Mouse (Mus musculus) liver, embryonic 13.5 days (tissue): ENCODE data around the gene Slamf9. TPM values are rescaled to one million over a fixed set of nuclear protein-coding genes. Genes with fewer than 3 reads are reported as not detected.

ENCODE experiments used
- ATAC-seq: fragments of 200-750 bp; cut with Nextera tagmentation; 2 replicates; pipeline ENCODE4 v1.8.0; 2017; ENCODE audit warnings: low read depth, mild to moderate bottlenecking, moderate number of reproducible peaks, moderate library complexity
- DNase-seq: peaks from one replicate; pipeline ENCODE4 v3.0.0; 2022
- H3K27ac ChIP-seq: fragments of 300-500 bp; sonication (generic); 2 replicates; pipeline ENCODE4 v1.5.1; 2015; ENCODE audit warnings: moderate library complexity, mild to moderate bottlenecking, inconsistent platforms
- H3K27me3 ChIP-seq: fragments of 300-500 bp; sonication (generic); 2 replicates; pipeline ENCODE4 v1.6.1; 2015; ENCODE audit warnings: mild to moderate bottlenecking, inconsistent platforms
- H3K36me3 ChIP-seq: fragments of 300-500 bp; sonication (generic); 2 replicates; pipeline ENCODE4 v1.6.1; 2015; ENCODE audit warnings: mild to moderate bottlenecking, inconsistent platforms
- H3K4me1 ChIP-seq: fragments of 300-500 bp; sonication (generic); replicated peaks from 2 replicates; pipeline ENCODE4 v1.6.1; 2015; ENCODE audit warnings: inconsistent platforms
- H3K4me2 ChIP-seq: fragments of 300-500 bp; sonication (generic); 2 replicates; pipeline ENCODE4 v1.6.1; 2015; ENCODE audit warnings: inconsistent platforms, mild to moderate bottlenecking, moderate library complexity
- H3K4me3 ChIP-seq: fragments of 300-500 bp; sonication (generic); replicated peaks from 2 replicates; pipeline ENCODE4 v1.5.1; 2015; ENCODE audit warnings: mild to moderate bottlenecking, inconsistent platforms
- H3K9ac ChIP-seq: fragments of 300-500 bp; sonication (generic); 2 replicates; pipeline ENCODE4 v1.6.1; 2015; ENCODE audit warnings: mild to moderate bottlenecking, inconsistent platforms
- H3K9me3 ChIP-seq: fragments of 300-500 bp; sonication (generic); replicated peaks from 2 replicates; pipeline ENCODE4 v1.6.1; 2016; ENCODE audit warnings: inconsistent platforms
- WGBS: fragments of 180-500 bp; shearing (Covaris S2); methylation state at CpG from one replicate; pipeline ENCODE4 v1.1.7; 2015; ENCODE audit not compliant: insufficient replicate concordance; 5-methylcytosine and 5-hydroxymethylcytosine counted together
- polyA plus RNA-seq: library from polyadenylated mRNA; unstranded; fragments of >200 nt; fragmentation: Nextera tagmentation; extraction: Ambion mirVana; gene quantifications from 2 replicates; pipeline ENCODE4 v1.2.1, GENCODE M21; 2015

Gene Slamf9
- polyA plus RNA-seq, 1 experiment from 2014 or later = 1.9 TPM

DNA sequence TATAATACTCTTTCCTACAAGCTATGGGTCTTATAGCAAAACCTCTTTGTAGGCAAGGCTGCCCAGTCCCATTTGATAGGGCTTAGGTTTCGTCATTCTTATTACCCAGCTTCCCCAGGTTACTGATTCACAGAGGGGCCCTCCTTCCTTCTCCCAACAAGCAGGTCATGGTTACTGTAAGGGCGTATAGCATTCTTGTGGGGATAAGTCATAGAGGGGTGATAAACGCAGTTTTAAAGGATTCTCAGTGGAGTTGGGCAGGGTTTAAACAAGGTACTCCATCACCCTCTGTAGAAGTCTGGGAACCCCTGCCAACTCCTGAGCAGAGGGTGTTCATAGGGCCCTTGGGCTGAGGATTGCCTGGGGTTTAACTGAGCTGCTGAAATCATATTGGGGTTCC, 12.6 kb upstream of the Slamf9 start:
- Histone ChIP-seq H3K4me2 (no peak overlapping the region), H3K4me1 (no peaks in the 10 kb centered on the region; the same call in 1 of the 2 replicates), H3K9me3 (no peaks in the 10 kb centered on the region), H3K27ac (no peak overlapping the region), H3K27me3 (no peaks in the 10 kb centered on the region), H3K36me3 (no peaks in the 10 kb centered on the region), H3K9ac (no peak overlapping the region), H3K4me3 (no peak overlapping the region)
- DNase-seq (no peak), ATAC-seq (no peak)
- 62% methylated on average over 3 of the region's 3 CpGs for WGBS

- Histone ChIP-seq H3K27me3 (no peaks in the 10 kb centered on the region), H3K4me1 (no peaks in the 10 kb centered on the region; the same call in 1 of the 2 replicates), H3K4me3 (no peak overlapping the region), H3K4me2 (no peak overlapping the region), H3K9me3 (no peaks in the 10 kb centered on the region), H3K9ac (no peak overlapping the region), H3K27ac (no peak overlapping the region), H3K36me3 (no peaks in the 10 kb centered on the region)
- WGBS = 24% methylated on average over 16 of the region's 16 CpGs
- no peak for DNase-seq
- no peak for ATAC-seq
These were observed 11.5 kb upstream of the Slamf9 start for GRCm38 (mm10) chr1:172463387-172464333.

DNA sequence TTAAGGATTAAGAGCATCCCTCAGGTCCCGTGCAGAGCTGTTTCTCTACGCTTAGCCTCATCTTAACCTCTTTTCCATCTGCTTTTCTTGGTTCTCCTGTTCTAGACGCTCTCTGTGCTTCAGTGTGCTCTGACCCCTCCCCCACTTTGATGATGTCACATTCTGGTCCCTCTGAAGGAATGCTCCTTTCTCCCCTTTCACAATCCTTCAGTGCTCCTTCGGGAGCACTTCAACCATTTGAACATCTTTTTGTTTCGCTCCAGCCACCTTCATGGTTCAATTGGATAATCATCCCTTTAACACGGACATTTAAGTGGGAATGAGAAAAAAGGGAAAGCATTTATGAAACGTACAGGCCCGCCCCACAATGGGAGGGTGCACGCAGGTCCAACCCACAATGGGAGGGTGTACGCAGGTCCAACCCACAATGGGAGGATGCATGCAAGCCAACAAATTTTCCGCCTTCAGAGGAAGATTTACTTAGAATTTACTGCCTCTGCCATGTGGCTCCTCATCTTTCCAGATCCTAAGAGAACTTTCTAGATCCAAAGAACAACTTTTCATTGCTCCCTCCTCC, 6.8 kb upstream of the Slamf9 start:
- ATAC-seq (no peak), DNase-seq (no peak)
- WGBS = 67% methylated on average over 11 of the region's 11 CpGs
- Histone ChIP-seq H3K27ac (no peak overlapping the region), H3K36me3 (no peaks in the 10 kb centered on the region), H3K9ac (no peak overlapping the region), H3K4me2 (no peak overlapping the region), H3K9me3 (no peaks in the 10 kb centered on the region), H3K4me3 (no peak overlapping the region), H3K4me1 (peaks cover 4% of the 10 kb centered on the region; the same call in 1 of the 2 replicates), H3K27me3 (no peaks in the 10 kb centered on the region)

- Histone ChIP-seq H3K36me3 (no peaks in the 10 kb centered on the region), H3K27ac (no peak overlapping the region), H3K27me3 (no peaks in the 10 kb centered on the region), H3K9ac (no peak overlapping the region), H3K9me3 (no peaks in the 10 kb centered on the region), H3K4me2 (no peak overlapping the region), H3K4me3 (no peak overlapping the region), H3K4me1 (0 out of 2 replicates have a peak, but pooled peaks cover 4% of the 10 kb centered on the region)
- no peak for ATAC-seq
- DNase-seq = no peak
- 49% methylated on average over 5 of the region's 5 CpGs for whole genome bisulfite sequencing
These were observed 5.8 kb upstream of the Slamf9 start for GRCm38 (mm10) chr1:172469373-172469772.

GRCm38 (mm10) chr1:172469810-172470448, 5.2 kb upstream of the Slamf9 start:
- no peak overlapping the region for H3K27ac ChIP-seq
- H3K4me2 ChIP-seq = no peak overlapping the region
- DNase-seq (no peak), ATAC-seq (no peak)
- no peaks in the 10 kb centered on the region for H3K27me3 ChIP-seq
- H3K4me3 ChIP-seq = no peak overlapping the region
- H3K4me1 ChIP-seq = peaks cover 8% of the 10 kb centered on the region; the same call in 1 of the 2 replicates
- WGBS = 25% methylated on average over 8 of the region's 8 CpGs
- no peaks in the 10 kb centered on the region for H3K9me3 ChIP-seq
- no peaks in the 10 kb centered on the region for H3K36me3 ChIP-seq
- no peak overlapping the region for H3K9ac ChIP-seq

- H3K27ac ChIP-seq = no peak overlapping the region
- ATAC-seq (no peak), DNase-seq (no peak)
- no peaks in the 10 kb centered on the region for H3K9me3 ChIP-seq
- no peak overlapping the region for H3K4me3 ChIP-seq
- no peaks in the 10 kb centered on the region for H3K36me3 ChIP-seq
- no peak overlapping the region for H3K4me2 ChIP-seq
- H3K4me1 ChIP-seq = peaks cover 13% of the 10 kb centered on the region
- no peak overlapping the region for H3K9ac ChIP-seq
- H3K27me3 ChIP-seq = 0 out of 2 replicates have a peak, but pooled peaks cover 3% of the 10 kb centered on the region
These were observed 2.2 kb upstream of the Slamf9 start for GRCm38 (mm10) chr1:172472909-172473308.

DNA sequence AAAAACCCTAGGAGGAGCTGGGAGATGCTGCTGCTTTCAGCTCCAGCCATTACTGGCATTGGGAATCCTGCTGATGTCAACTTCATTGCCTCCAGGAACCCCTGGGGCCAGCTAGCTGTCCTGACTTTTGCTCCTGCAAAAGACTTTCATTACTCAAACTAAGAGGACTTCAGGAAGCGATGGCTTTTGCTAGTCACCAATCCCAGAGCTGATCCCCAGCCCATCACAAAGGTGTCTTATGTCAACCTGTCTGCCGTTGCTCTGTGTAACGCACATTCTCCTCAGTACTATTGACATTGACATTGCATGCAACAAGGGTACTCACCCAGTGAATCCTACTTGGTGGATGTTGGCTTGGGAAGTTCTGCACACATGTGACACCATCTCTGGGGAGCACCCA, 962 bp upstream of the Slamf9 start:
- ATAC-seq (no peak), DNase-seq (no peak)
- no peak overlapping the region for H3K9ac ChIP-seq
- H3K27ac ChIP-seq = no peak overlapping the region
- no peaks in the 10 kb centered on the region for H3K9me3 ChIP-seq
- H3K4me1 ChIP-seq = peaks cover 13% of the 10 kb centered on the region
- no peak overlapping the region for H3K4me3 ChIP-seq
- H3K36me3 ChIP-seq = no peaks in the 10 kb centered on the region
- no peak overlapping the region for H3K4me2 ChIP-seq
- WGBS = 66% methylated on average over 3 of the region's 3 CpGs
- peaks cover 13% of the 10 kb centered on the region; the same call in 1 of the 2 replicates for H3K27me3 ChIP-seq

GRCm38 (mm10) chr1:172478020-172478419, 2.9 kb downstream of the Slamf9 start:
- Histone ChIP-seq H3K9ac (no peak overlapping the region), H3K4me3 (no peak overlapping the region), H3K36me3 (no peaks in the 10 kb centered on the region), H3K4me1 (peaks cover 26% of the 10 kb centered on the region), H3K27ac (no peak overlapping the region), H3K9me3 (no peaks in the 10 kb centered on the region), H3K4me2 (no peak overlapping the region), H3K27me3 (peaks cover 47% of the 10 kb centered on the region)
- no peak for DNase-seq
- WGBS = 29% methylated on average over 5 of the region's 5 CpGs
- ATAC-seq = no peak

- Histone ChIP-seq H3K27ac (no peak overlapping the region), H3K4me2 (no peak overlapping the region), H3K27me3 (peaks cover 60% of the 10 kb centered on the region), H3K9me3 (no peaks in the 10 kb centered on the region), H3K4me3 (no peak overlapping the region), H3K4me1 (peaks cover 18% of the 10 kb centered on the region), H3K36me3 (no peaks in the 10 kb centered on the region), H3K9ac (no peak overlapping the region)
- DNase-seq (no peak), ATAC-seq (no peak)
- WGBS = 68% methylated on average over 4 of the region's 4 CpGs
These were observed 5.2 kb downstream of the Slamf9 start for GRCm38 (mm10) chr1:172480376-172480775.

DNA sequence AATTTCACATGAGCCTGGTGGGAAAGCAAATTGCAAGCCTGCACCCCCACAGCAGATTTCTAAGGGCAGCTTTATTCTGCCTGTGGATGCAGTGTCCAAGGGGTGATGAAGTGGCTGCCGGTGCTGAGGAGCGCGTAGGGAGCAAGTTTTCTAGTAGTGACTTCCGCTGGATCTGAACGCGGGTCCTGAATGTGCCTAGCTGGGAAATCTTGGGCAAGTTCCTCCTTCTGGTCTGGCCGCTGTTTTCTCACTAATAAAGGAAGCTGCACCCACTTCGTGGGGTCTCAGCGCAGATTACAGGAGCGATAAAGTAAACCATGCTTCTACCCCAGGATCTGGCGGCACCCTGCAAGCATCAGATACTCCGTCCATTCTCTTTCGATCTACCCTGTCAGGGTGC, 6.0 kb downstream of the Slamf9 start:
- DNase-seq (no peak), ATAC-seq (no peak)
- H3K9ac ChIP-seq = no peak overlapping the region
- no peak overlapping the region for H3K4me3 ChIP-seq
- H3K4me1 ChIP-seq = peaks cover 16% of the 10 kb centered on the region
- H3K4me2 ChIP-seq = peak overlapping the region; percentile 64
- H3K36me3 ChIP-seq = no peaks in the 10 kb centered on the region
- H3K9me3 ChIP-seq = no peaks in the 10 kb centered on the region
- WGBS = 10% methylated on average over 13 of the region's 13 CpGs
- H3K27me3 ChIP-seq = peaks cover 62% of the 10 kb centered on the region
- no peak overlapping the region for H3K27ac ChIP-seq

DNA sequence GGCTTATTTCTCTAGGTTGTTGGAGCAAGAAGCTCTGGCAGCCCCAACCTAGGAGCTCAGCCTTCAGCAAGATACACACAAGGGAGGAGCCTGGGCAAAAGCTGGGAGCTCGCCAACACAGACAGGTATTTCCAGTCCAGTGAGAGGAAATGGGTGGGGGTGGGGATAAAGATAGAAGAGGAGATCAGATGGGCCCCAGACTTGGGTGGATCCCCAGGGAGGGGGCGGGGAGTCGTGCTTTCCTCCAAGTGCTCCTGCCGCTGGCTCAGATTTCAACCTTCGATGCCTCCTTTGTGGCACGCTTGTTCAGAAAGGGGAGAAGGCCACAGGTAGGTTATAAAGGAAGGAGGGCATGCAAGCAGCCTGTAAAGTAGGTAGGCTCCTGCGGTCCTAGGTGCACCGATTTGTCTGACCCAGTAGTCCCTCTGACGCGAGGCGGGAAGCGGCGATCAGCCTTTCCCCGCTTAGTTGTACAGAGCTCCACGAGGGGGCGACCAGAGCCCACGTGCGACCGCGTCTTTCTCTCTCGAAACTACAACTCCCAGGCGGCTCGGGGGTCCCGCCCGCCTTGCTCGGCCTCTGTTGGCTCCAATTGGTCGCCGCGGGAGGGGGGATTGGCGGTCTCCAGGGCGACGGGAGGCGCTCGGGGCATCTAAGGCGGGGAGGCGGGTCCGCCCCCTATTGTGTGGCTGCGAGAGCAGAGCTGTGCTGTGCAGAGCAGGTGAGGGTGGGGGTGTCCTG, 6.6 kb downstream of the Slamf9 start, which contains the start of gene Igsf9:
Igsf9 (plus strand) TSS at position 249 of the 741 bp plus-strand sequence.
- Histone ChIP-seq H3K27me3 (peaks cover 62% of the 10 kb centered on the region), H3K4me2 (peak within 1 kb of the TSS; percentile 64), H3K9ac (peak within 1 kb of the TSS; percentile 33; the same call in 1 of the 2 replicates), H3K4me3 (peak within 1 kb of the TSS; percentile 48), H3K9me3 (no peaks in the 10 kb centered on the region), H3K4me1 (peaks cover 16% of the 10 kb centered on the region), H3K36me3 (no peaks in the 10 kb centered on the region), H3K27ac (0 out of 2 replicates have a peak within 1 kb of the TSS, but pooled peaks have one; percentile 13)
- DNase-seq (peak; percentile 48), ATAC-seq (peak; percentile 83)
- WGBS = under 1% methylated on average over 38 of the region's 38 CpGs
